Mouse (Mus musculus): ENCODE measurements around the gene Prss23.

The Prss23 gene

GRCm38 (mm10) chr7:89508672-89509071 is 18.3 kb downstream of the Prss23 start:
- no peak for DNase-seq (ENCODE audit: low read depth)

GRCm38 (mm10) chr7:89499516-89500307 is 27.3 kb downstream of the Prss23 start:
- DNase-seq (ENCODE audit: low read depth): no peak

GRCm38 (mm10) chr7:89483769-89484568 is 43.0 kb downstream of the Prss23 start:
- DNase-seq (ENCODE audit: low read depth): no peak

GRCm38 (mm10) chr7:89481723-89482122 is 45.3 kb downstream of the Prss23 start:
- no peak for DNase-seq (ENCODE audit: low read depth)

GRCm38 (mm10) chr7:89478490-89478889 is 48.5 kb downstream of the Prss23 start:
- no peak for DNase-seq (ENCODE audit: low read depth)

GRCm38 (mm10) chr7:89477294-89477999 is 49.5 kb downstream of the Prss23 start:
- peak; percentile 27 for DNase-seq (ENCODE audit: low read depth)

GRCm38 (mm10) chr7:89473442-89473841 is 53.5 kb downstream of the Prss23 start:
- no peak for DNase-seq (ENCODE audit: low read depth)

GRCm38 (mm10) chr7:89463775-89464592 is 63.0 kb downstream of the Prss23 start:
- no peak for DNase-seq (ENCODE audit: low read depth)

GRCm38 (mm10) chr7:89463246-89463645 is 63.7 kb downstream of the Prss23 start:
- no peak for DNase-seq (ENCODE audit: low read depth)

GRCm38 (mm10) chr7:89462646-89463207 is 64.3 kb downstream of the Prss23 start:
- DNase-seq (ENCODE audit: low read depth): no peak

- DNase-seq (ENCODE audit: low read depth): no peak
Observed at GRCm38 (mm10) chr7:89461351-89461750, 65.6 kb downstream of the Prss23 start.

- DNase-seq (ENCODE audit: low read depth): no peak
Observed at GRCm38 (mm10) chr7:89460911-89461310, 66.1 kb downstream of the Prss23 start.

- no peak for DNase-seq (ENCODE audit: low read depth)
Observed at GRCm38 (mm10) chr7:89459691-89460090, 67.3 kb downstream of the Prss23 start.
